Mouse (Mus musculus) kidney, postnatal 0 days (tissue): ENCODE data around the gene Ewsr1. TPM values are rescaled to one million over a fixed set of nuclear protein-coding genes. Genes with fewer than 3 reads are reported as not detected.
A peak's percentile ranks its signal among the peaks of the same experiment; 100 is the strongest.

Experiments used
- ATAC-seq: fragments of 200-750 bp; cut with Nextera tagmentation; replicated peaks from 2 replicates; pipeline ENCODE4 v1.8.0; 2017; ENCODE audit warnings: low read depth, moderate number of reproducible peaks, moderate TSS enrichment, moderate library complexity; ENCODE audit not compliant: low FRiP score
- DNase-seq: peaks from one replicate; pipeline ENCODE4 v3.0.0-alpha.2; 2016; ENCODE audit warnings: low spot score
- H3K27ac ChIP-seq: fragments of 300-500 bp; sonication (generic); 2 replicates; pipeline ENCODE4 v1.5.1; 2014; ENCODE audit warnings: mild to moderate bottlenecking
- H3K27me3 ChIP-seq: fragments of 300-500 bp; sonication (generic); 2 replicates; pipeline ENCODE4 v1.6.1; 2014; ENCODE audit warnings: low read length, mixed read lengths; ENCODE audit not compliant: insufficient read depth
- H3K36me3 ChIP-seq: fragments of 300-500 bp; sonication (generic); 2 replicates; pipeline ENCODE4 v1.6.1; 2014; ENCODE audit warnings: low read length, mixed read lengths; ENCODE audit not compliant: insufficient read depth
- H3K4me1 ChIP-seq: fragments of 300-500 bp; sonication (generic); replicated peaks from 2 replicates; pipeline ENCODE4 v1.6.1; 2014; ENCODE audit warnings: antibody characterized with exemption, low read length, mixed read lengths; ENCODE audit not compliant: insufficient read depth
- H3K4me2 ChIP-seq: fragments of 300-500 bp; sonication (generic); 2 replicates; pipeline ENCODE4 v1.6.1; 2014; ENCODE audit warnings: mild to moderate bottlenecking, low read length, moderate library complexity, mixed read lengths
- H3K4me3 ChIP-seq: fragments of 300-500 bp; sonication (generic); replicated peaks from 2 replicates; pipeline ENCODE4 v1.5.1; 2014; ENCODE audit warnings: low read depth, low read length
- H3K9ac ChIP-seq: fragments of 300-500 bp; sonication (generic); 2 replicates; pipeline ENCODE4 v1.6.1; 2014; ENCODE audit warnings: low read depth, low read length
- H3K9me3 ChIP-seq: fragments of 300-500 bp; sonication (generic); replicated peaks from 2 replicates; pipeline ENCODE4 v1.6.1; 2016; ENCODE audit warnings: low read length, inconsistent platforms, mixed read lengths
- CTCF ChIP-seq: IDR thresholded peaks from 2 replicates; pipeline ENCODE4 v1.5.1; 2016; ENCODE audit warnings: antibody characterized with exemption, low read depth, mild to moderate bottlenecking, moderate library complexity
- WGBS: fragments of 180-500 bp; shearing (Covaris S2); extraction: QIAGEN DNeasy Blood & Tissue Kit; methylation state at CpG from one replicate; pipeline ENCODE4 v1.1.7; 2014; 5-methylcytosine and 5-hydroxymethylcytosine counted together
- polyA plus RNA-seq: library from polyadenylated mRNA; unstranded; fragments of >200 nt; fragmentation: Nextera tagmentation; extraction: Ambion mirVana; gene quantifications from 2 replicates; pipeline ENCODE4 v1.2.1, GENCODE M21; 2015

Ewsr1 gene
- polyA plus RNA-seq, 1 experiment from 2014 or later, result 477 TPM

DNA sequence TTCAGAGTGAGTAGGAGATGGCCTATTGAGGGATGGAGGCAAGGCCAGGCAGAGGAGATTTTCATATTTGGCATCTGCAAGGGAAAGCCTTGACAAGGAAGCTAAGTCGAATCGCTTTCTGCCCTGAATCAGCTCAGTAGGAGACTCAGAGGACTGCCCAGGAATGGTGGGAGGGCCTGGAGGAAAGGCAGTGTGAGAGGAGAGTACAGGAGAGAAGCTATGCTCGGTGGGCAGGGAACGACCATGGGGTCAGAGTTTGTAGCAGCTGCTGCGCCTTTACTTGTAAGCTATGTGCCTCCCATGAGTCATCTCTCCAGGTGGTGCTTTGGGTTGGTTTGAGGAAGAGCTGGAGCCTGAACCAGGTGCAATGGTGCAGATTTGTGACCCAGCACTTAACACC is 1.7 kb upstream of the Ewsr1 start:
- Histone ChIP-seq H3K4me2 (peak overlapping the region; percentile 76), H3K27ac (peak overlapping the region; percentile 50), H3K36me3 (0 out of 2 replicates have a peak, but pooled peaks cover 8% of the 10 kb centered on the region), H3K9ac (no peak overlapping the region; the same call in 1 of the 2 replicates), H3K4me3 (peak overlapping the region; percentile 98), H3K9me3 (no peaks in the 10 kb centered on the region), H3K27me3 (no peaks in the 10 kb centered on the region), H3K4me1 (peaks cover 12% of the 10 kb centered on the region; the same call in 1 of the 2 replicates)
- WGBS, result 31% methylated on average over 5 of the region's 5 CpGs
- ATAC-seq, result no peak
- TF ChIP-seq CTCF, result no peak
- DNase-seq, result peak; percentile 21

DNA sequence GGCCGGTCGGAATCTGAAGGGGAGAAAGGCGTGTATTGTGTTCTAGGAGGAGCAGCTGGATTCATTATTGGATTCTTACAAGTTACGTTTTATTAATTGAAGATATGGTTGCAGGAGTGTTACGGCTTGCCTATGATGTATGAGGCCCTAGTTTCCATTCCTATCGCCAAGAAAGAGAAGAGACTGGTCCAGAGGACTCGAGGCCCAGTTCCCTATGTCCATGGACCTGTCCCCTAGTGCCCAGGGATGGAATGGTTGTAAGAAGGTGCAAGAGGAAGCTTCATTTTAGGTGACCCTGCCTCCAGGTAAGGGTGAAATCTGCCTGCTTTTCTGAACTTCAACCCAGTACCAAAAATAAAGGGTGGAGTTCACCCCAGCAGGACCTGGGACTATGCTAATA is 1.2 kb upstream of the Ewsr1 start:
- H3K27ac ChIP-seq, result peak overlapping the region; percentile 95
- TF ChIP-seq CTCF, result peak; percentile 32; the same call in 1 of the 2 replicates
- ATAC-seq (no peak), DNase-seq (peak; percentile 46)
- peak overlapping the region; percentile 76 for H3K4me2 ChIP-seq
- H3K9me3 ChIP-seq, result no peaks in the 10 kb centered on the region
- peak overlapping the region; percentile 97 for H3K9ac ChIP-seq
- H3K4me1 ChIP-seq, result peaks cover 13% of the 10 kb centered on the region; the same call in 1 of the 2 replicates
- H3K36me3 ChIP-seq, result 0 out of 2 replicates have a peak, but pooled peaks cover 3% of the 10 kb centered on the region
- peak overlapping the region; percentile 98 for H3K4me3 ChIP-seq
- H3K27me3 ChIP-seq, result no peaks in the 10 kb centered on the region
- 0% methylated on average over 7 of the region's 7 CpGs for WGBS

DNA sequence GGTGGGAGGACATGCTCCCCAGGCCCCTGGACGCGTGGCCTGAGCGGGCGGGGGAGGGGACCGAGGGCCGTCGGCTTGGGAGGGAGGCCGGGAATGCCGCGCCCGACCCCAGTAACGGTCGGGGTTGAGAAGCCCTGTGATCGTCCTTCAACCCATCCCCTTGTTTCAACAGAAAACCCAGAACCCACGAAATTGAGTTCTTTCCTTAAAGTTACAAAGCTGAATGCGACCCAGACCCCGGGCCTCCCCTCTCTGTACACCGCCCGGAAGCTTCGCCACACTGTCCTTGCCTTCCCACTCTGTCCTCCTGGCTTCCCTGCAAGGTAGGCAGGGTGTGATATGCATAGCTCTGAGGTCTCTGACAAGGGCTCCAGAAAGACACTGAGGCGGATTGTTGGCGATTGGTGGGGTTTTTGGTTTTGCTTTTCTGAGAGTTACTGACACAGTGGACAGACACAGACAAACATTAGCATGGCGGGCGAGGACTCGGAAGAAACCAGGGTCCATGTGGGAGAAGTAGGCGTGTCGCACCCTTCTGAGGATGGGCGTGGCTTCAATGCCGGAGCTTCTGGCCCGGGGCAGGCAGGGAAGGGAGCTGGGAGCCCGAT is 614 bp upstream of the Ewsr1 start:
- no peaks in the 10 kb centered on the region for H3K36me3 ChIP-seq
- ATAC-seq (peak; percentile 61), DNase-seq (peak; percentile 95)
- no peak for TF ChIP-seq CTCF
- peak overlapping the region; percentile 76 for H3K4me2 ChIP-seq
- H3K9ac ChIP-seq, result peak overlapping the region; percentile 97
- H3K4me3 ChIP-seq, result peak overlapping the region; percentile 98
- 0% methylated on average over 31 of the region's 31 CpGs for WGBS
- peak overlapping the region; percentile 95 for H3K27ac ChIP-seq
- H3K27me3 ChIP-seq, result no peaks in the 10 kb centered on the region
- H3K9me3 ChIP-seq, result no peaks in the 10 kb centered on the region
- H3K4me1 ChIP-seq, result peaks cover 13% of the 10 kb centered on the region; the same call in 1 of the 2 replicates

DNA sequence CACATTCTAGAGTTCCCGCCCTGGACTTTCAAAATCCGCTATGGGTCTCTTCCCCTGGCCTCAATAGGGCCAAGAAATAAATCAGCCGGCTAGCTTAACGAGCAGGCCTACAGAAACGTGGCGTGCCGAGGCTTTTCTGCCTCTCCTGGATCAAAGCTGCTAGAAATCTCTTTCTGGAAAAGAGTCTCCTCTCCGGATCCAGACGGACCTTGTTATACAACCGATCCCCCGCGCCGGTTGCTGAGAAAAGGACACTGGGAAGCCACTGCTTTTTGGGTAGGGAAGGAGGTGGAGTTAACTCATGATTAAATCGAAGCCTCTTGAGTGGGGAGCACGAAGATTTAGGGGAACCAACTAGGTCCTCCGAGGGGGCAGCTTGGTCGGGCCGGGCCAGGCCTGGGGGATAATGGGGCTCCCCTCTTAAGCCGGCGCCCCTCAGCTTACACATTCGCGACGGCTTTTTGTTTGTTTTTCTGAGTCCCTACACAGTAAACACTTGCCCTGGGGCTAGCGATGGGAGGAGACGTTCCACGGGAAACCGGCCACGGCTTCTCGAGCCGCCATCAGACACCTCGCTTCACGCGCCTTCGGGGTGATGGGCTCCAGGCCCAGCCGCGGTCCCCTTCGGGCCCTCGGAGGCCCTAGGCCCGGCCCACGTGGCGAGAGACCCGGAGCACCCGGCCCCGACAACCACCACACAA is 881 bp downstream of the Ewsr1 start:
- H3K4me3 ChIP-seq, result peak overlapping the region; percentile 98
- peak overlapping the region; percentile 97 for H3K9ac ChIP-seq
- peaks cover 13% of the 10 kb centered on the region for H3K4me1 ChIP-seq
- H3K27me3 ChIP-seq, result no peaks in the 10 kb centered on the region
- H3K9me3 ChIP-seq, result no peaks in the 10 kb centered on the region
- peak overlapping the region; percentile 95 for H3K27ac ChIP-seq
- peak; percentile 62 for DNase-seq
- no peak for TF ChIP-seq CTCF
- H3K36me3 ChIP-seq, result no peaks in the 10 kb centered on the region
- no peak; the same call in 1 of the 2 replicates for ATAC-seq
- WGBS, result under 1% methylated on average over 44 of the region's 44 CpGs
- peak overlapping the region; percentile 90 for H3K4me2 ChIP-seq

DNA sequence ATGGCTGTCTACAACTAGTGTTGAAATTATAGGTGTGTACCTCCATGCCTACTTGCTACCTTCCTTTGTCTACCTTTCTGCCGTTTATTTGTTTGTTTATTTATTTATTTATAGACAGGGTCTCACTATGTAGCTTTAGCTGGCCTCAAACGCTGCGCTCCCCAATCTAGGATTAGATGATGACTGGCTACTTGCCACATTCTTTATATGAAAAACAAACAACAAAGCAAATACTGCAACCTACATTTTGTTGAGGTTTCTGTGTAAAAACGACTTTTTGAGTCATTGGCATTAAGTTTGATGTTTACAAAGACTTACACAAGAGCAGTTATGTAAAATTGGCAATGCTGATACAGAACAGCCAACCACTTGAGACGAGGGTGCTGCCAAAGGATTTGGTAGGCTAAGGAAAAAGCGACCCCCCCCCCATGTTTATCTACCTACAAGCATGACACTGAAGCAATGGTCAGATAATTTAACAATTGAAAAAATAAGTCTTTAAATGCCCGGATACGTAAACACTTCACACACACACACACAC is 2.5 kb downstream of the Ewsr1 start:
- Histone ChIP-seq H3K9me3 (no peaks in the 10 kb centered on the region), H3K4me2 (peak overlapping the region; percentile 90), H3K36me3 (peaks cover 11% of the 10 kb centered on the region; the same call in 1 of the 2 replicates), H3K4me3 (peak overlapping the region; percentile 98), H3K9ac (no peak overlapping the region), H3K27me3 (no peaks in the 10 kb centered on the region), H3K4me1 (peaks cover 13% of the 10 kb centered on the region), H3K27ac (no peak overlapping the region)
- no peak for TF ChIP-seq CTCF
- WGBS, result 43% methylated on average over 8 of the region's 8 CpGs
- DNase-seq (no peak), ATAC-seq (no peak)

DNA sequence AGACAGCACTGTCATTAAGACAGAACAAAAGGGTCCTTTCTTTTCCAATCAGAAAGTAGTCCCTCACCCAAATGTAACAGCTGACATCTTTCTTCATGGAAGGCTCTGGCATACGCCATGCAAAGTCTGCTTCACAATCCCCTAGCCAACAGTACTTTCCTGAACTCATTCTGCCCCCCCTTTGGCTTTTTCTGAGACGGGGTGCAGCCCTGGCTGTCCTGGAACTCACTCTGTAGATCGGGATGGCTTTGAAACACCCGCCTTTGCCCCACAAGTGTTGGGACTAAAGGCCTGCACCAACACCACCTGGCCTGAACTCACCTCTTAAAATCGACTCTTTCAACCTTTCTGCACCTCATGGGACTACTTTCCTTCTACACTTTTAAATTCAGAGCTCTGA is 3.2 kb downstream of the Ewsr1 start:
- peaks cover 18% of the 10 kb centered on the region for H3K36me3 ChIP-seq
- peak overlapping the region; percentile 19 for H3K4me2 ChIP-seq
- 69% methylated on average over 5 of the region's 5 CpGs for WGBS
- H3K27me3 ChIP-seq, result no peaks in the 10 kb centered on the region
- no peaks in the 10 kb centered on the region for H3K9me3 ChIP-seq
- H3K4me3 ChIP-seq, result no peak overlapping the region
- H3K9ac ChIP-seq, result no peak overlapping the region
- no peak overlapping the region for H3K27ac ChIP-seq
- ATAC-seq (no peak), DNase-seq (no peak)
- TF ChIP-seq CTCF, result no peak
- peaks cover 12% of the 10 kb centered on the region for H3K4me1 ChIP-seq
